Mouse (Mus musculus): ENCODE measurements around the gene Cyren. TPM values are rescaled to one million over a fixed set of nuclear protein-coding genes. Genes with fewer than 3 reads are reported as not detected.
A peak's percentile ranks its signal among the peaks of the same experiment; 100 is the strongest.

The Cyren gene
- total and polyA plus RNA-seq, 3 experiments, result 7.9 to 11.9 (median 9.7) TPM

- dilution Hi-C loops (cut with MboI; ENCODE audit: extremely low pct_ligation_motif_present, extremely low pct_unique_long_range_greater_than_20kb, low sequenced_read_pairs) (no loop called here), in situ Hi-C loops (cut with MboI; ENCODE audit: low pct_ligation_motif_present, low pct_unique_long_range_greater_than_20kb, low sequenced_read_pairs) (no loop called here)
- H3K4me1 ChIP-seq (ENCODE audit: control insufficient read depth in 1 of 2, insufficient read depth in 2 of 2), result peaks cover 10 to 40% of the 10 kb centered on the region in 2 experiments; a peak in 3 of 4 replicates
- H3K27ac ChIP-seq (ENCODE audit: insufficient read depth, low read depth), result no peak overlapping the region
- no peak for DNase-seq (ENCODE audit: extremely low read depth)
- no peak overlapping the region for H3K4me3 ChIP-seq (replicated peaks in 1 of 3; ENCODE audit: low read depth in 2 of 3, low read length in 2 of 3, poor library complexity in 1 of 3)
- no peak overlapping the region for H3K4me2 ChIP-seq (ENCODE audit: insufficient read depth, low read depth, poor library complexity, severe bottlenecking)
- no peaks in the 10 kb centered on the region; the same call in 1 of the 2 replicates for H3K79me2 ChIP-seq (replicated peaks; ENCODE audit: control insufficient read depth, extremely low read depth, insufficient read depth, poor library complexity, severe bottlenecking)
- TF ChIP-seq MEF2A (IDR thresholded peaks at IDR 0.05; ENCODE audit: borderline replicate concordance, low read depth, low read length) (no peak), TCF12 (IDR thresholded peaks at IDR 0.05; ENCODE audit: low read depth, low read length) (no peak), MXI1 (IDR thresholded peaks at IDR 0.05; ENCODE audit: low read depth, low read length) (no peak), GABPA (IDR thresholded peaks at IDR 0.05; ENCODE audit: insufficient replicate concordance, low read depth, low read length) (no peak), NRF1 (IDR thresholded peaks at IDR 0.05; ENCODE audit: low read depth, low read length) (no peak), ELF1 (IDR thresholded peaks at IDR 0.05; ENCODE audit: low read depth, low read length) (no peak), CHD1 (IDR thresholded peaks at IDR 0.05; ENCODE audit: low read depth, low read length) (no peak), CHD2 (IDR thresholded peaks at IDR 0.05; ENCODE audit: low read length) (no peak), SMC3 (IDR thresholded peaks at IDR 0.05; ENCODE audit: low read depth, low read length) (no peak), EP300 (IDR thresholded peaks at IDR 0.05; ENCODE audit: low read length) (no peak), PAX5 (IDR thresholded peaks at IDR 0.05; ENCODE audit: low read length) (no peak), POLR2AphosphoS2 (IDR thresholded peaks at IDR 0.05; ENCODE audit: low read depth, low read length) (no peak), USF1 (IDR thresholded peaks at IDR 0.05; ENCODE audit: low read depth, low read length) (no peak), POLR2A (IDR thresholded peaks at IDR 0.05; ENCODE audit: low read depth, low read length) (no peak), SIN3A (IDR thresholded peaks at IDR 0.05; ENCODE audit: low read length) (no peak), JUND (conservative IDR thresholded peaks at IDR 0.05; ENCODE audit: low read depth, low read length) (no peak), MAX (IDR thresholded peaks at IDR 0.05; ENCODE audit: low read length) (no peak)
- H3K9me3 ChIP-seq (replicated peaks; ENCODE audit: low read length), result no peaks in the 10 kb centered on the region
- no peaks in the 10 kb centered on the region for H3K27me3 ChIP-seq (replicated peaks)
- H3K36me3 ChIP-seq (replicated peaks in 1 of 2; ENCODE audit: control insufficient read depth in 1 of 2, insufficient read depth in 1 of 2, low read length in 1 of 2), result peaks cover 43 to 73% of the 10 kb centered on the region in 2 experiments
- no peak overlapping the region for H3K9ac ChIP-seq (ENCODE audit: insufficient read depth, low read depth)
These were observed 1.4 kb upstream of the Cyren start for GRCm38 (mm10) chr6:34879101-34879740.

GRCm38 (mm10) chr6:34876835-34877156 is 1.1 kb downstream of the Cyren start:
- H3K79me2 ChIP-seq (replicated peaks; ENCODE audit: control insufficient read depth, extremely low read depth, insufficient read depth, poor library complexity, severe bottlenecking), result no peaks in the 10 kb centered on the region; the same call in 1 of the 2 replicates
- in situ Hi-C loops (cut with MboI; ENCODE audit: low pct_ligation_motif_present, low pct_unique_long_range_greater_than_20kb, low sequenced_read_pairs) (no loop called here), dilution Hi-C loops (cut with MboI; ENCODE audit: extremely low pct_ligation_motif_present, extremely low pct_unique_long_range_greater_than_20kb, low sequenced_read_pairs) (no loop called here)
- H3K9ac ChIP-seq (ENCODE audit: insufficient read depth, low read depth), result no peak overlapping the region; the same call in 1 of the 2 replicates
- H3K4me1 ChIP-seq (ENCODE audit: control insufficient read depth in 1 of 2, insufficient read depth in 2 of 2), result peaks cover 10 to 43% of the 10 kb centered on the region in 2 experiments; a peak in 3 of 4 replicates
- H3K9me3 ChIP-seq (replicated peaks; ENCODE audit: low read length), result no peaks in the 10 kb centered on the region
- peak overlapping the region; percentile 87 to 95 (median 91) for H3K4me3 ChIP-seq (replicated peaks in 1 of 3; ENCODE audit: low read depth in 2 of 3, low read length in 2 of 3, poor library complexity in 1 of 3)
- no peak for DNase-seq (ENCODE audit: extremely low read depth)
- no peak overlapping the region for H3K27ac ChIP-seq (ENCODE audit: insufficient read depth, low read depth)
- TF ChIP-seq GABPA (IDR thresholded peaks at IDR 0.05; ENCODE audit: insufficient replicate concordance, low read depth, low read length) (no peak), POLR2AphosphoS2 (IDR thresholded peaks at IDR 0.05; ENCODE audit: low read depth, low read length) (no peak), ZKSCAN1 (IDR thresholded peaks at IDR 0.05; ENCODE audit: borderline replicate concordance, low read depth, low read length) (no peak), KAT2A (IDR thresholded peaks at IDR 0.05; ENCODE audit: insufficient replicate concordance, low read length) (no peak), NRF1 (IDR thresholded peaks at IDR 0.05; ENCODE audit: low read depth, low read length) (no peak), UBTF (IDR thresholded peaks at IDR 0.05; ENCODE audit: low read depth, low read length) (no peak), CTCF (conservative IDR thresholded peaks at IDR 0.05 in 1 of 2, IDR thresholded peaks at IDR 0.05 in 1 of 2; ENCODE audit: low read depth in 2 of 2, low read length in 2 of 2) (no peak), CHD1 (IDR thresholded peaks at IDR 0.05; ENCODE audit: low read depth, low read length) (no peak), ZNF384 (IDR thresholded peaks at IDR 0.05; ENCODE audit: low read depth, low read length) (no peak), RAD21 (IDR thresholded peaks at IDR 0.05; ENCODE audit: low read depth, low read length) (no peak), JUN (IDR thresholded peaks at IDR 0.05; ENCODE audit: insufficient read depth, low read depth, low read length) (no peak), MXI1 (IDR thresholded peaks at IDR 0.05; ENCODE audit: low read depth, low read length) (no peak), NELFE (IDR thresholded peaks at IDR 0.05; ENCODE audit: low read depth, low read length) (no peak), JUND (conservative IDR thresholded peaks at IDR 0.05; ENCODE audit: low read depth, low read length) (no peak), TCF12 (IDR thresholded peaks at IDR 0.05; ENCODE audit: low read depth, low read length) (no peak), MEF2A (IDR thresholded peaks at IDR 0.05; ENCODE audit: borderline replicate concordance, low read depth, low read length) (no peak), ETS1 (conservative IDR thresholded peaks at IDR 0.05; ENCODE audit: low read depth, low read length) (no peak), POLR2A (IDR thresholded peaks at IDR 0.05; ENCODE audit: low read depth, low read length) (no peak)
- H3K4me2 ChIP-seq (ENCODE audit: insufficient read depth, low read depth, poor library complexity, severe bottlenecking), result peak overlapping the region; percentile 84
- H3K27me3 ChIP-seq (replicated peaks), result no peaks in the 10 kb centered on the region
- peaks cover 40 to 76% of the 10 kb centered on the region in 2 experiments for H3K36me3 ChIP-seq (replicated peaks in 1 of 2; ENCODE audit: control insufficient read depth in 1 of 2, insufficient read depth in 1 of 2, low read length in 1 of 2)
